Mouse (Mus musculus): ENCODE measurements around the gene Prkcq.

Prkcq gene

DNA sequence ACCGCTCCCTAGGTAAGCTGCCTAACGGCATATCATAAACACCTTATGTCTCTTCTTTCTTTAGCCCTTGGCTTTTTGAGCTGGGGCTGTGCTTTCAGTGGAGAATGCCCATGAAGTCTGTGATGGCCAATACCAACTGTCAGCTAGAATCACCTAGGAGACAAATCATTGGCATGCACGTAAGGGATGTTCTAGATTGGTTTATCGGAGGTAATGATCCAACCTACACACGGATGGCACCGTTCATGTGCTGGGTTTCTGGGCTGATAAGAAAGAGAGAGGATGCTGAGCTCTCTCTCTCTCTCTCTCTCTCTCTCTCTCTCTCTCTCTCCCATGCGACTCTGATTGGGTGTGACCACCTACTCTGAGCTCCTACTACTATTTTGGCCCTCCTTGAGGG is 10.2 kb downstream of the Prkcq start:
- in situ Hi-C loops (cut with MboI, MseI), result no loop called here

DNA sequence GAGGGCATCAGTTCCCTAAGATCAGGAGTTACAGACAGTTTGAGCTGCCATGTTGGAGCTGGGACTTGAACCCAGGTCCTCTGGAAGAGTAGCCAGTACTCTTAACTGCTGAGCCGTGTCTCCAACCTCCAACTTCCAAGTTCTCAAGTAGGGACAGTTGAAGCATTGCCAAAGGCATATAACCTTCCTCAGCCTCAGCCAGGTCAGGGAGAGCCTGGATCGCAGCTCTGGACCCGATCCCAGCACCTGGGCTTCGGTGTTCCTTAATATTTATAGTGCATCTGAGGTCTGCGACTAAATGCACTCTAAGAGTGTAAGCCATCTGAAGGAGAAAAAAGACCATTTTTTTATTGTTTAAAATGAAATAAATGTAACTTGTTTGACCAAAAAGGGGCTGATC is 12.1 kb downstream of the Prkcq start:
- in situ Hi-C loops (cut with MboI, MseI), result no loop called here

DNA sequence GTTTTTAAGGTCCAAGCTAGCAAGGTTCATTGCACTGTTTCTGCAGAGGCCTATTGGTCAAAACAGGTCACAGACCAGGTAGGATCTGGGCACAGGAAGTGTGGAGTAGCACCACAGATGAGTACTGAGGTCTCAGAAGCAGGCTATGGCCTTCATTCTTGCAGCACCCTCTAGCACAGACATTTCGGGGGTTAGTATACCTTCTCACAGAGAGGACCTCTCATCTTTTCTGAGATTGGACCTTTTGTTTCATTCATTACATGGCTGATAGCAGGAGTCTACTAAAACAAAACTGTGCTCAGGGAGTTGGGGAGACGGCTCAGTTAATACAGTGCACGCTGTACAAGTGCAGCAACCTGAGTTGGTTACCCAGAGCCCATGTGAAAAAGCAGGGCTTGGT is 14.7 kb downstream of the Prkcq start:
- in situ Hi-C loops (cut with MboI, MseI), result loop anchor here in 1 of 2 experiments (5.0 kb wide), 2 partner anchors 74 to 81 kb away; no protein-coding TSS in a partner anchor

DNA sequence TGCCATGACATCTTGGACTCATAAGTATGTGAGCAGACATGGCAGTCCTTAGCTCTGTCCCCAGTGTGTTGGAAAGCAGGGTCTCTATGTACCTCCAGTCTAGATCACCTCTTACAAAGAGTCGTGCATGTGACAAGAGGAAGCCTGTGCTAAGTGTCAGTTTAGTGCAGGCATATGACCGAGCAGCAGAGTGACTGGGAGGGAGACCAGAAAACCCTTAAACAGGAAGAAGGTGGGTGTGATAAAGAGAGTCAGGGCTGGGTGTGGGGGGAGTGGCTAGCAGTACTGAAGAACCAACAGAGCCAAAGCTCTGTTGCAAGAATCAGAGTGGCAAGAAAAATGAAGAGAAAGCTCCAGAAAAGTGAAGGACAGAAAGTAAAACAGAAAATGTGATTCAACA is 15.3 kb downstream of the Prkcq start:
- in situ Hi-C loops (cut with MboI, MseI), result loop anchor here in 1 of 2 experiments (5.0 kb wide), 2 partner anchors 75 to 80 kb away; no protein-coding TSS in a partner anchor

DNA sequence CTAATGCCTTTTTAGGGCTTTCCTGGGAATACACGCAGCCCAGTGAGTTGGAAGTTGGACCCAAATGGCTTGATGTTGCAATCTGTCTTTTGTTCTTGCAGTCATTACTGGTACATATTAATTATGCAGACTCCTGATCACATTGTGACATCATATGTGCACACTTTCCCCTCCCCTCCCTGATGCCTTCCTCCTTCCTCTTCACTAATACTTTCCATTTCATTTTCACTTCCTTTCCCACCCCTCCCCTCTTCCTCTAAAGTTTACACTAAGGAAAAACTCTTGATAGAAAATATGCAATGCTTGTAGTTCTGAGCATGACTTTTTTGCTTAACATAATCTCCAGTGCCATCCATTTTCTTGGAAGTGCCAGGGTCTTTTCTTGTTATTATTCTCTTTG is 16.4 kb downstream of the Prkcq start:
- in situ Hi-C loops (cut with MboI, MseI), result loop anchor here in 1 of 2 experiments (5.0 kb wide), 2 partner anchors 76 to 79 kb away; no protein-coding TSS in a partner anchor

DNA sequence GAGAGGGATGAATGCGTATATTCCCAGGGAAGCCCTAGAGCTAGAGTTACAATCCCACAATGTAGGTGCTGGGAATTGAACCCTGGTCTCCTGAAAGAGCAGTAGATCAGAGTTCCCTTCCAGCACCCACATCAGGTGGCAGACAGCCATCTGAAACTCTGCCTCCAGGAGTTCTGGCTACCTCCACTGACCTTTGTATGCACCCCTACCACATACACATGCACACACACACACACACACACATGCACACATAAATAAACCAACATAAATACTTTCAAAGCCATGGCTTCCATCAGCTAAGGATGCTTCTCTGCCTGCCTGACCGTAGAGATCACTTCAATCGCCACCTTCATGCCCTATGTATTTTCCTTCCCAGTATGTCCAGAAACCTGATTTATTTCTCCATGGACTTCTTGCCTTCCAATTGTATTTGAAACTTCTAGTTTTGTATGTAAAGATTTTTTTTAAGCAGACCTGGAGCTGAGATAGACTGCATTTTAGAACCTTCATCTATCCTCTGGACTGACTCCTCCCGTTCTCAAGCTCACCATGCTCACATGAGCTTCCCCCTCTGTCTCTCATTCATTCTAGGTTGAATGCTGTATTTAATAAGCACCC is 17.4 kb downstream of the Prkcq start:
- in situ Hi-C loops (cut with MboI, MseI), result loop anchor here in 1 of 2 experiments (5.0 kb wide), 2 partner anchors 77 to 78 kb away; no protein-coding TSS in a partner anchor

DNA sequence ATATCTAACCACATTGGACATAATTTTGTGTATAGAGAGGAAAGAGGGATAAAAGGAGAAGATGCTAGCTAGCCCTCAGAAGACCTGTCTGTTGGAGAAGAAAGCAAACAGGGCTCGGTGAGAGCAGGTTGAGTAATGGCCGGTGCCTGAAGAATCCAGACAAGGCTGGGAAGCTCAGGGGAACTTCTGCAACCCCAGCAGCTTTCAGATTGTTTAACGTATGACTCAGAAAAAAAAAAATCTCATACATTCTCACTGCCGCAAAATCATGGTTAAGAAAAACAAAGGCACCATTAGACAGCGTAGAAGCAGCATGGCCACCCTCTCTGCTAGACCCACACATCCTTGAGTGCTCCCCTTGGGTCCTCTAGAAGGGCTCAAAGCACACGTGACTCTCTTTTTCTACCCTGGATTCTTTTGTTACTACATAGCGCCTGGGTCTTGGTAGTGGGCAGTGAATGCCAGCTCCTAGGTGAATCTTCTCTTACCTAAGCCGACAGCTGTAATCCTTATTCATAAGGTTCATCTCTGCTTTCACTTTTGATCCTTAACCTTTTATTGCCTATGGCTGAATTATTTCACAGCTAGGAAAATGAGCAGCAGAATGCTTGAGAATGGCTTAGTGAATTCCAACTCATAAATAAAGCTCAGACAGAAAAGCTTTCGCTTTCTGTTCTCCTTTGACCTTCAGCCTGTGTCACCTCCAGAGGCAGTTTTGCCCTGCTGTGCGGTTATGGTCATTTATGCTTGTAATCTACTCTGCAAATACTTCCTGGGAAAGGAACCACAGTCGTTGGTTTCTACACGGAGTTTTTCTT is 20.6 kb downstream of the Prkcq start:
- in situ Hi-C loops (cut with MboI, MseI), result loop anchor here (5.0 to 10.0 kb wide), 2 partner anchors 430 to 452 kb away; partner anchors contain the start of gene Il2ra (in 1 of the 2)

DNA sequence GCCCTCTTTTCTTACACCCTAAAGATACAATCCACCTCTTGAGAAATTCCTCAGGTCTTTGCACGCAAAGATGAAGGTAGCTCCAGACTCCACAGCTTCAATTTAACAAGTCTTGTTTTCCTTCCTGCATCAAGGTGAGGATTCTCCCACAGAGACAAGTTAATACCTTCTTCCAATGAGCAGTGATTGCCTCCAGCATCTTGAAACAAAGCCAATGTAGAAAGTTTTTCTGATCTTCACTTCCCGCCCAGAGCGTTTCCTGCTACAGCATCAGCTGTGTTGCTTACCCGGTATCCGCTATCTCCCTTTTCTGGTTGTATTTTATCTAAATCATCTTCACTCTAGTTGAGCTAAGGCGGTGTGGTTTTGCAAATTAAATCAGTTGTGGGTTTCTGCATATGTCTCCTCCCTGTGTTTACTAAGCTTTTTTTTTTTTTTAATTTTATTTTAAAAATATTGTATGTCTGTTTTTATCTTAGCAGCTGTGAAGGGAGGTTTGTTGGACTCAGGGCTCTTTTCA is 21.3 kb downstream of the Prkcq start:
- in situ Hi-C loops (cut with MboI, MseI), result loop anchor here (5.0 to 10.0 kb wide), 2 partner anchors 429 to 452 kb away; partner anchors contain the start of gene Il2ra (in 1 of the 2)

DNA sequence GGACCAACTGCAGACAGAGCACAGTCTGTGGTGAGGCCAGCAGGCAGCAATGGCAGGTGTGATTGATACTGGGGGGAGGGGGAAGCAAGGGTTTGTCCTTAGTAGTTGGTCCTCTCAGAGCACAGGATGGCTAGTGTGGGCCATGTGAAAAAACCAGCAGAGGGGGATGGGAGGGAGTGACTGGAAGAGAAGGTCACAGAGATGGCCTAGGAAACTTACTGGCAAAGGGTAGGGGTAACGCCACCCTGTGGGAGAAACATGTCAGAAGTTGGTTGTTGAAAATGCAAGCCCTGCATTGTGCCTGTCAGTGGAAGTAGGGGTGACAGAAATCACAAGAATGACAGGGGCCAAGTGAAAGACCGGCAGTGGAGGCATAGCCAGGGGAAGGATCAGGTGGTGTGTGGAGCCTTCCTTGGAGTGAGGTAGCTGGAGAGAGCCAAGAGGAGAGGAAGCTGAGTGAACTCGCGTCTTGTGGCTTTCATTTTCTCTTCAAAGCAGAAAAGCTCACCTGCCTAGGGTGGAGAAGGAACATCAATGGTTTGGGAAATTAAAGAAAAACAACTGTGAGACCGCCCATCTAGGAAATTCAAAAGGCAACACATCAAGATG is 22.9 kb downstream of the Prkcq start:
- in situ Hi-C loops (cut with MboI, MseI), result loop anchor here (5.0 to 10.0 kb wide), 3 partner anchors 33 to 450 kb away; partner anchors contain the start of gene Il2ra (in 1 of the 2)

DNA sequence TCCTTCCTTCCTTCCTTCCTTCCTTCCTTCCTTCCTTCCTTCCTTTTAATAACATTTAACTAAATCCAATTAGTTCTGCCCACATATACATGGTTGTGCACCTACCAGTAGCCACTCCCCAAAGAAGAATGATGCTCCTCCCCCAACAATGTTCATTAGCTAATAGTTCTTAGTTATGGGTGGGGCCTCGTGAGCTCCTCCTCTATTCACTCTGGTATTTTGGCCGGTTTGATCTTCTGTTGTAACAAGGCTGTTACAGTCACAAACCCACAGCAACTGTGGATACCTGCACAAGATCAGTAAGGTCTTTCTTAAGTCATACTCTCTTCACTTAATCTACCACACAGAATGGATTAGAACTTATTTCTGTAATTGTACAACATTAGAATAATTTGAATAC is 24.2 kb downstream of the Prkcq start:
- in situ Hi-C loops (cut with MboI, MseI), result loop anchor here in 1 of 2 experiments (5.0 to 10.0 kb wide), 2 partner anchors 34 to 449 kb away; partner anchors contain the start of gene Il2ra

DNA sequence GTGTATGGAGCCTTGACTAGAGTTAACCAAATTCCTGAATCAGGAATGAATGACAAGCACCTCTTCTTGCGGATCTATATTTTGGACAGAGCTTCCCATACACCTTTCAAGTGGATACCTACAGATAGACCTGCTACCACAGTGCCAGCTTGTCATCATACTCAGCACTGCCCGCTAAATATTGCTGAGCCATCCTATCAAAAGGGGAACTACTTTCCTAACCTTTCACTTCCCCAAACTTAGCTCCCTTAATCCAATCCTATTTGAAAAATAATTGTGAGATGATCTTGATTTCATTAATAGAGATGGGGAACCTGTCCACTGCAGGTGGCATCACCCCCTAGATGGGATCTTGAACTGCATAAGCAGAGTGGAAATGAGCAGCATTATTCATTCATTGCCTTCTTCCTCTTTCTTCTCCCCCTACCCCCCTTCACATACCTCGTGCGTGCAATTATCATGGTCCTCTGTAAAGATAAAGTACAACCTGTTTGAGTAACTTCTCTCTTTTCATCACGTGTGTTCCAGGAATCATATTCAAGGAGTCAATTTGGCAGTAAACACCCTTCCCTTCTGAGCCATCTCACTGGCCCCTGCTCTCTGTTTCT is 25.1 kb downstream of the Prkcq start:
- in situ Hi-C loops (cut with MboI, MseI), result loop anchor here in 1 of 2 experiments (5.0 to 10.0 kb wide), 2 partner anchors 35 to 448 kb away; partner anchors contain the start of gene Il2ra

DNA sequence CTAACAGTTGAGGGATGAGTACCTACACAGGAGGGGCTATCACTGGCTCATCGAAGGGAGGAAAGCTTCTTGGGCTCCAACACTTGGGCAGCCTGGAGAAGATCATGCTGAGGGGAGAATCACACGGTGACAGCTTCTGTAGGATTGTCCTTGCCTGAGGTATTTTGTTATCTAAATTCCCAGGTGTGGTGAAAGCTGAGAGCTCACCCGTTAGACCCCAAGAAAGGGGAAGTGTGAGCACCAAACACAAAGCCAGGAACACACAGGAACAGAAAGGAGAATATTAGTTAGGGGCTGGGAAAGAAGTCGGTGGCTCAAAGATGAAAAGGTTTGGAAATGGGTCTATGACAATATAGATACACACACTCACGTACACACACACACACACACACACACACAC is 27.7 kb downstream of the Prkcq start:
- in situ Hi-C loops (cut with MboI, MseI), result loop anchor here in 1 of 2 experiments (5.0 to 10.0 kb wide), 2 partner anchors 37 to 445 kb away; partner anchors contain the start of gene Il2ra

DNA sequence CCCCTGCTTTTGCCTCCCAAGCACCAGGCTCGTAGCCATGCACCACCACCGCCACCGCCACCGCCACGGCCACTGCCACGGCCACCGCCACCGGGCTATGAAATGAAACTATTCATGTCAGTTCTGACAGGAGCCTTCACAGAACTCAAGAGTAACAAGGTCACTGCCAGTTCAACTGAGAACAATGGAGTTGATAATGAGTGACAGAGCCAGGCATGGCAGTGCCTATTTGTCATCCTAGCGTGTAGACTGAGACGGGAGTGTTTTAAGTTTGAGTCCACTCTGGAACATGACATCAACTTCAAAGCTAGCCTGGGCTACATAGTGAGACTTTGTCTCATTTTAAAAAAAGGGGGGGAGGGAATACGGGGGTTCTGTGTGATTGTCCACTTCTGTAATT is 30.9 kb downstream of the Prkcq start:
- in situ Hi-C loops (cut with MboI, MseI), result no loop called here

DNA sequence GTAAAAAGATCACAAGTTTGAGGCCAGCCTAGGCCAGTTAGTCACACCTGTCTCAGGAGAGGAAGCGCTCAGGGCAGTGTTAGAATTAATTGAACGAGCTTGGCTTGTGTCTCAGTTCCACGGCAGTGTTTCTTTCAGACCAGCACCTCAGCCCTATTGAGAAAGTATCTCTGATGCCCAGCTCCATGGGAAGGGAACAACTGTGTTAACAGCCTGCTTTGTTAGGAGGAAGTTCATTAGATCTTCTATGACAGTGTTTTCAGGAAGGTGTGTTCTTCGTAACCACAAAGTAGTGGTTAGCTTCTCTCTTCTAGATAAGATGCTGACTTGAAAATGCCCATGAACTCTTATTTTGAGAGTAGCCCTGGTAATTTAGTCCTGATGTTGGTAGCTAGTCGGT is 31.4 kb downstream of the Prkcq start:
- in situ Hi-C loops (cut with MboI, MseI), result no loop called here

DNA sequence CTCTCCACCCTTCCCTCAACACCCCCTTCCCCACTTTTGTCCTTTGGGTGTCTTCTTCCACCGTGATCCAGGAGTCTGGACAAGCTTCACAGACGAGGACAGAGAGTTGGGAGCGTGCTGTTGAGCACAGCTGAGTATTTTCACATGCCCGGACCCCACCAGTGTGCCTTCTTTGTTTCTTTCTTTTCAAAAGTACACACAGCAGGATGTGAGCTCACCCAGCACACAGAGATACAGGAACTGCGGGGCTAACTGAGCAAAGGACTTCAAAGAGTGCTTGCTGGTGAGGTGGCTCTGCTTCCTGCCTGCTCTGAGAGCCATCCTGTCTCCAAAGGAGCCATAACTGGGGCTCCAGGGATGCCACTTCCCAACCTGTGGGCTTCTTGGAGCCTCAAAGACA is 32.3 kb downstream of the Prkcq start:
- in situ Hi-C loops (cut with MboI, MseI), result no loop called here

DNA sequence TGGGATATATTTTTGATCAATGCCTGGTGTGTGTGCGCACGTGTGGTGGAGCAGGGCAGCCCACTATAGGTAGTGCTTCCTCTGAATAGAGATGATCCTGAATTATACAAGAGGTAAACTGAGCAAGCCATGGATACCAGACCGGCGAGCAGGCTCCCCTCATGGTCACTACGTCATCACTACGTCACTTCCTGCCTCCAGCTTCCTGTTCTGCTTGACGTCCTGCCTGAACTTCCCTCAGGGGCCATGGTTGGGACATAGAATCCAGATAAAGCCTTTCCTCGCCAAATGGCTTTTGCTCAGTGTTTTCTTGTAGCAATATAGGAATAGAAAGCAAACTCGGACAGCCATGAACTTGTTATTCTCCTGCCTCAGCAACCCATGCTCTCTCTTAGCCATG is 33.1 kb downstream of the Prkcq start:
- in situ Hi-C loops (cut with MboI, MseI), result no loop called here

DNA sequence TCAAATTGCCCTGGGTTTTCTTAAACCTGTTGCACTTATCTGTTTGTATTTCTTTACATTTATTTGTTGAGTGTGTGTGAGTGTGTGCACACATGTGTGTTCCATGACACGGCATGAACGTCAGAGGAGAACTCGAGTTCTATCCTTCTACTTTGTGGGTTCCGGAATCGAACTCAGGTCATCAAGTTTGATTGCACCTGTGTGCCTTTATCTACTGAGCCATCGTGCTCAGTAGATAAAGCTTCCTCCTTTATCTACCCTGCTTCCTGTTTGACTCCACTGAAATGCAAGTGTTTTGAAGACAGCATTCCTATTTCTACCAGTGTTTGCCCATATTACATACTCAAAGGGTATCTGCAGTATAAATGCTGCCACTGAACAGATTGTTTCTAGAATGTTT is 33.8 kb downstream of the Prkcq start:
- in situ Hi-C loops (cut with MboI, MseI), result no loop called here

DNA sequence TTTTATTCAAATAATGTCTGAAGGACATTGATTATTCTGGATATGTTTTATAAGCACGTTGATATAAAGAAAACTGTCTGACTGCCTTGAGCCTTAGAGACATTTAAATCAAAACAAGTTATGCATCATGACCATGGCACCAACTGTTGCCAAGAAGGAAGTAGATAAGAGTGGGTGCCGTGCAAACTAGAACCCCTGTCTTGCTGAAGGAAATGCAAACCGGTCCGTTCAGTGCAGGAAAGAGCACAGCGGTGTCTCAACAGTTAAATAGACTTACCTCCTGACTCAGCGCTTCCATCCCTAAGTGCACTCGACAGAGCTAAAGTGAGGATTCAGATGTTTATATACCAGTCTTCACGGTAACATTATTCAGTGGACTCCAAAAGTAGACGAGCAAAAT is 36.4 kb downstream of the Prkcq start:
- in situ Hi-C loops (cut with MboI, MseI), result no loop called here

DNA sequence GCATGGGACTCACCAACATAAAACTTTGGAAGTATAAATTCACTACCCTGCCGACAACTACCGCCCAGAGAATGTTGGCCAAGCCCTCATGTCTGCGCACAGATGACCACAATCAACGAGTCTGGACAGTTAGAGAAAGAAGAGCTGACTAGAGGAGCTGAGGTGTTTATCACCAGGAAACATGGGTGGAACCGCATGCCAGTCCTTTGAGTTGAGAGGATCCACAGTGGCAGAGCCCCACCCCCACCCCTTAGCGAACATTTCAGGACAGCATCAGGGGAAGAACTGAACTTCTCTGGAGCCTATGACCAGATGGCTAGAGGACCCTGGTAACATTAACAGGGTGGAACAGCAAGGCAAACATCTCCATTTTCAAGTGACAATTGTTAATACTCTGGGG is 37.4 kb downstream of the Prkcq start:
- in situ Hi-C loops (cut with MboI, MseI), result no loop called here

DNA sequence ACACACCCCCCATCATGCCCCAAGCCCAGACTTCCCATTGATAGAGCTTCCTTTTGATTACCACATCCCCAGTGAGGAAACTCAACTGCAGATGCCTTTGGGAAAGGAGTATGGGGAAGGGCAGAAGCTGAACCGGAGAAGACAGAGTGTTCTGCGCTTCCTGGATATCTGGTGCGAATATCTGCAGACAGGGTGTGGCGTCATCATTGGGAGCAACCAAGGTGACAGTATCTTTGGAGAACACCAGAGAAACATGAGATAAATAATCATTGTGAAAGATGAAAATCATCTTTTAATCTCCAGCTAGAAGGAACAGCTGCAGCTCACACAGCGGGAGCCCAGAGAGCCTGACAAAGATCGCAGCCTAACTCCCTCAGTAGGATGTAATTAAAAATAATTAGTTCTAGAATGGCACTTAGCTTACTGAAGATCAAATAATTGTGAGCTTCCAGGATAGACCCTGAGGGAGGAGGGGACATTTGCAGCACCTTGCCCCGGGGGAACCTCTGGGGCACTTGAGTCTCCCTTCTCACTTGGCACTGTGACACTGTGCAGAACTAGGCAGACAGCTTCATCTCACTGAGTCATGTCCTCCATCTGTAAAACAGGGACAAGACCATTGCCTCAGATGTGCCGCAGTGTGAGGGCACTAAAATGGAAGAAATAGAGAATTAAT is 38.5 kb downstream of the Prkcq start:
- in situ Hi-C loops (cut with MboI, MseI), result no loop called here

All from T-helper 17 cell (primary cell).